Mouse (Mus musculus) CH12.LX (cell line): ENCODE measurements at regions not wholly inside any gene's neighbourhood (a gene's known extent, or its start where the extent isn't known, plus 50 kb on each side); places are given as distances from the start of the nearest gene placed in this dataset.

Experiments used
- CTCF ChIP-seq, 2 experiments: IDR thresholded peaks in 1 of 2; conservative IDR thresholded peaks in 1 of 2; 2 replicates each; pipeline ENCODE4 v1.5.1; 2011 to 2012; ENCODE audit warnings: low read depth in 2 of 2, low read length in 2 of 2, improper control_type of control experiment in 1 of 2, inconsistent platforms in 1 of 2, mild to moderate bottlenecking in 1 of 2, moderate library complexity in 1 of 2
- EP300 ChIP-seq: IDR thresholded peaks from 2 replicates; pipeline ENCODE4 v1.6.1; 2011; ENCODE audit warnings: low read length, improper control_type of control experiment
- ETS1 ChIP-seq: conservative IDR thresholded peaks from 2 replicates; pipeline ENCODE4 v1.6.1; 2012; ENCODE audit warnings: low read depth, mild to moderate bottlenecking, inconsistent platforms, low read length, improper control_type of control experiment, moderate library complexity

DNA sequence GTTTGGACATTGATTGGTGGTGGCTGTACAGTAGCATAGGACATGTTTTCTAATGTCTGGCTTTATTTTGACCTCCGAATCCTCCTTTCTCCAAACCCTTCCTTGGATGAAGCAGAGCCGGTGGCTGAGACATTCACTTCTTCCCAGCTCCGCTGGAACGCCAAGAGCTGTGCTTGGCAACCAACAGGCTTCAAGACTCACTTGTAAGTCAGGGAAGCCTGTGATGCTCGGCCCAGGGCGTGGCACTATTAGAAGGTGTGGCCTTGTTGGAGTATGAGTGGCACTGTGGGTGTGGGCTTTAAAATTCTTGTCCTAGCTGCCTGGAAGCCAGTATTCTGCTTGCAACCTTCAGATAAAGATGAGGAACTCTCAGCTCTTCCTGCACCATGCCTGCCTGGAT, 132.0 kb upstream of the Clint1 start:
- TF ChIP-seq ETS1 (no peak), CTCF (conservative IDR thresholded peaks at IDR 0.05 in 1 of 2, IDR thresholded peaks at IDR 0.05 in 1 of 2; ENCODE audit: low read depth in 2 of 2, low read length in 2 of 2) (no peak), EP300 (no peak)
